Mouse (Mus musculus) MEL (cell line): ENCODE data around the gene Oaz2.

Experiments
- CHD2 ChIP-seq: IDR thresholded peaks from 2 replicates; pipeline ENCODE4 v1.6.1; 2011; ENCODE audit warnings: low read length, improper control_type of control experiment
- CTCF ChIP-seq, 3 experiments: IDR thresholded peaks in 2 of 3; conservative IDR thresholded peaks in 1 of 3; 2 replicates each; pipeline ENCODE4 v1.5.1; 2011 to 2012; ENCODE audit warnings: low read length in 3 of 3, low read depth in 2 of 3, mild to moderate bottlenecking in 2 of 3, improper control_type of control experiment in 1 of 3, inconsistent platforms in 1 of 3, mixed read lengths in 1 of 3, moderate library complexity in 1 of 3; ENCODE audit not compliant: control insufficient read depth in 1 of 3, insufficient read depth in 1 of 3, poor library complexity in 1 of 3, severe bottlenecking in 1 of 3
- E2F4 ChIP-seq: IDR thresholded peaks from 2 replicates; pipeline ENCODE4 v1.6.1; 2011; ENCODE audit warnings: low read depth, low read length, improper control_type of control experiment, borderline replicate concordance
- GATA1 ChIP-seq: IDR thresholded peaks from 2 replicates; pipeline ENCODE4 v1.6.1; 2011; ENCODE audit warnings: low read depth, low read length, improper control_type of control experiment
- MXI1 ChIP-seq: IDR thresholded peaks from 2 replicates; pipeline ENCODE4 v1.6.1; 2011; ENCODE audit warnings: mild to moderate bottlenecking, low read depth, low read length, improper control_type of control experiment
- POLR2A ChIP-seq, 2 experiments: IDR thresholded peaks; 2 replicates each; pipeline ENCODE4 v1.6.1; 2011 to 2012; ENCODE audit warnings: low read length in 2 of 2, mild to moderate bottlenecking in 2 of 2, control low read depth in 1 of 2, improper control_type of control experiment in 1 of 2, low read depth in 1 of 2, moderate library complexity in 1 of 2; ENCODE audit not compliant: control insufficient read depth in 1 of 2, insufficient read depth in 1 of 2, poor library complexity in 1 of 2
- USF2 ChIP-seq, 2 experiments: IDR thresholded peaks; 2 replicates each; pipeline ENCODE4 v1.6.1; 2011 to 2012; ENCODE audit warnings: improper control_type of control experiment in 2 of 2, low read length in 2 of 2, borderline replicate concordance in 1 of 2, inconsistent platforms in 1 of 2, low read depth in 1 of 2, mild to moderate bottlenecking in 1 of 2; ENCODE audit not compliant: insufficient read depth in 1 of 2

DNA sequence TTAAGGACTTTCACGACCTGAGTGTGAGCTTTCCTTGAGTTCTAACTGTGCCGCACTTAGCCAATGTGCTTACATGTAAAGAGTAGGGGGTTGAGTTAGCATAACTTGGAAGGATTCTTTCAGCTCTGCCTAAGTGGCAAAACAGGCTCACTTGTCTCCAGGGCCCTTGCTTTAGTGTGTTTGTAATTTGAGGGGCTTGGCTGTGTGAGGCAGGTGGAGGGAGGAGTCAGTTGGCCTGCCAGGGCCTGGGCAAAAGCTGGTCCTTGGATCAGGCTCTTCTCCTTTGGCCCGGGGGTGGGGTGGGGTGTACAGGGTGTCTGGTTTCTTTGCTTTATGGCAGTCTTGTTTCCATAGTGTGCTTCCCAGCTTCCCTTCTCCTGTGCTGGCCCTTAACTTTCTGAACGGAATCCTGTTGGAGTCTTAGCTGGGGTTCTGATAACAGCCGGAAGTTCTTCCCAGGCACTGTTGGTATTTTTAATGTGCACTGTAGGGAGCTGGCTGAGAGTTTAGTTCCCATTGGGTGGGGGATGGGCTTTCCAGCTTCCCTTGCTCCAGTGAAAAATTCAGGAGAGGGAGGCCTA is 11.5 kb downstream of the Oaz2 start:
- TF ChIP-seq MXI1, result no peak
- TF ChIP-seq POLR2A (IDR thresholded peaks at IDR 0.05; ENCODE audit: control insufficient read depth in 1 of 2, insufficient read depth in 1 of 2, low read depth in 1 of 2, low read length in 2 of 2, poor library complexity in 1 of 2), result no peak
- no peak for TF ChIP-seq CTCF (IDR thresholded peaks at IDR 0.05 in 2 of 3, conservative IDR thresholded peaks at IDR 0.05 in 1 of 3; ENCODE audit: control insufficient read depth in 1 of 3, insufficient read depth in 1 of 3, low read depth in 2 of 3, low read length in 3 of 3, poor library complexity in 1 of 3, severe bottlenecking in 1 of 3)
- no peak for TF ChIP-seq CHD2
- TF ChIP-seq USF2 (IDR thresholded peaks at IDR 0.05; ENCODE audit: borderline replicate concordance in 1 of 2, insufficient read depth in 1 of 2, low read depth in 1 of 2, low read length in 2 of 2), result no peak
- no peak for TF ChIP-seq E2F4
- TF ChIP-seq GATA1, result no peak
